Mouse (Mus musculus) MEL (cell line): ENCODE data around the gene Klhl42.

ENCODE experiments used
- CHD2 ChIP-seq: IDR thresholded peaks from 2 replicates; pipeline ENCODE4 v1.6.1; 2011; ENCODE audit warnings: low read length, improper control_type of control experiment
- CTCF ChIP-seq, 3 experiments: IDR thresholded peaks in 2 of 3; conservative IDR thresholded peaks in 1 of 3; 2 replicates each; pipeline ENCODE4 v1.5.1; 2011 to 2012; ENCODE audit warnings: low read length in 3 of 3, low read depth in 2 of 3, mild to moderate bottlenecking in 2 of 3, improper control_type of control experiment in 1 of 3, inconsistent platforms in 1 of 3, mixed read lengths in 1 of 3, moderate library complexity in 1 of 3; ENCODE audit not compliant: control insufficient read depth in 1 of 3, insufficient read depth in 1 of 3, poor library complexity in 1 of 3, severe bottlenecking in 1 of 3
- EP300 ChIP-seq, 2 experiments: IDR thresholded peaks; 2 replicates each; pipeline ENCODE4 v1.6.1; 2011; ENCODE audit warnings: improper control_type of control experiment in 2 of 2, low read length in 2 of 2, low read depth in 1 of 2, mild to moderate bottlenecking in 1 of 2
- GATA1 ChIP-seq: IDR thresholded peaks from 2 replicates; pipeline ENCODE4 v1.6.1; 2011; ENCODE audit warnings: low read depth, low read length, improper control_type of control experiment
- MAFK ChIP-seq: IDR thresholded peaks from 2 replicates; pipeline ENCODE4 v1.6.1; 2011; ENCODE audit warnings: low read depth, mild to moderate bottlenecking, low read length, improper control_type of control experiment, borderline replicate concordance
- MAZ ChIP-seq: IDR thresholded peaks from 2 replicates; pipeline ENCODE4 v1.6.1; 2012; ENCODE audit warnings: low read depth, mild to moderate bottlenecking, inconsistent platforms, low read length, improper control_type of control experiment
- MXI1 ChIP-seq: IDR thresholded peaks from 2 replicates; pipeline ENCODE4 v1.6.1; 2011; ENCODE audit warnings: mild to moderate bottlenecking, low read depth, low read length, improper control_type of control experiment
- MYB ChIP-seq: IDR thresholded peaks from 2 replicates; pipeline ENCODE4 v1.6.1; 2011; ENCODE audit warnings: mild to moderate bottlenecking, low read depth, low read length, improper control_type of control experiment
- POLR2A ChIP-seq, 2 experiments: IDR thresholded peaks; 2 replicates each; pipeline ENCODE4 v1.6.1; 2011 to 2012; ENCODE audit warnings: low read length in 2 of 2, mild to moderate bottlenecking in 2 of 2, control low read depth in 1 of 2, improper control_type of control experiment in 1 of 2, low read depth in 1 of 2, moderate library complexity in 1 of 2; ENCODE audit not compliant: control insufficient read depth in 1 of 2, insufficient read depth in 1 of 2, poor library complexity in 1 of 2
- RAD21 ChIP-seq: IDR thresholded peaks from 2 replicates; pipeline ENCODE4 v1.6.1; 2011; ENCODE audit warnings: mild to moderate bottlenecking, low read depth, low read length, improper control_type of control experiment
- SIN3A ChIP-seq: IDR thresholded peaks from 2 replicates; pipeline ENCODE4 v1.6.1; 2012; ENCODE audit warnings: low read length, improper control_type of control experiment, inconsistent platforms
- TCF12 ChIP-seq: IDR thresholded peaks from 2 replicates; pipeline ENCODE4 v1.6.1; 2014; ENCODE audit warnings: low read depth, mild to moderate bottlenecking, inconsistent platforms, low read length, improper control_type of control experiment, moderate library complexity
- ZMIZ1 ChIP-seq: IDR thresholded peaks from 2 replicates; pipeline ENCODE4 v1.6.1; 2012; ENCODE audit warnings: low read depth, mild to moderate bottlenecking, inconsistent platforms, low read length, improper control_type of control experiment, moderate library complexity

- TF ChIP-seq CHD2 (no peak), EP300 (IDR thresholded peaks at IDR 0.05; ENCODE audit: low read depth in 1 of 2, low read length in 2 of 2) (no peak), GATA1 (no peak), CTCF (IDR thresholded peaks at IDR 0.05 in 2 of 3, conservative IDR thresholded peaks at IDR 0.05 in 1 of 3; ENCODE audit: control insufficient read depth in 1 of 3, insufficient read depth in 1 of 3, low read depth in 2 of 3, low read length in 3 of 3, poor library complexity in 1 of 3, severe bottlenecking in 1 of 3) (no peak), RAD21 (no peak), MYB (no peak), POLR2A (IDR thresholded peaks at IDR 0.05; ENCODE audit: control insufficient read depth in 1 of 2, insufficient read depth in 1 of 2, low read depth in 1 of 2, low read length in 2 of 2, poor library complexity in 1 of 2) (no peak), SIN3A (no peak), MAFK (no peak), TCF12 (no peak), MAZ (no peak), ZMIZ1 (no peak), MXI1 (no peak)
These were observed 54.1 kb downstream of the Klhl42 start for GRCm38 (mm10) chr6:147145277-147145676.
